Mouse (Mus musculus) lung, postnatal 0 days (tissue): ENCODE data around the gene Cfb. TPM values are rescaled to one million over a fixed set of nuclear protein-coding genes. Genes with fewer than 3 reads are reported as not detected.
"Not testable (repeated sequence)": the region's sequence is repeated elsewhere in the genome, so short reads cannot be mapped to it uniquely, and the experiment has no call there.

ENCODE experiments used
- ATAC-seq: fragments of 200-750 bp; cut with Nextera tagmentation; 2 replicates; pipeline ENCODE4 v1.8.0; 2017; ENCODE audit warnings: moderate library complexity
- DNase-seq: peaks from one replicate; pipeline ENCODE4 v3.0.0-alpha.2; 2016; ENCODE audit warnings: low spot score
- H3K27ac ChIP-seq: fragments of 300-500 bp; sonication (generic); 2 replicates; pipeline ENCODE4 v1.5.1; 2014; ENCODE audit warnings: antibody characterized with exemption, mild to moderate bottlenecking, low read length, mixed read lengths
- H3K27me3 ChIP-seq: fragments of 300-500 bp; sonication (generic); replicated peaks from 2 replicates; pipeline ENCODE4 v1.6.1; 2014; ENCODE audit warnings: low read length, mixed read lengths; ENCODE audit not compliant: insufficient read depth
- H3K36me3 ChIP-seq: fragments of 300-500 bp; sonication (generic); 2 replicates; pipeline ENCODE4 v1.6.1; 2014; ENCODE audit warnings: low read length, mixed read lengths; ENCODE audit not compliant: insufficient read depth
- H3K4me1 ChIP-seq: fragments of 300-500 bp; sonication (generic); 2 replicates; pipeline ENCODE4 v1.6.1; 2014; ENCODE audit warnings: antibody characterized with exemption, low read depth, low read length, mixed read lengths; ENCODE audit not compliant: insufficient read depth
- H3K4me2 ChIP-seq: fragments of 300-500 bp; sonication (generic); replicated peaks from 2 replicates; pipeline ENCODE4 v1.6.1; 2014; ENCODE audit warnings: low read depth, mild to moderate bottlenecking, low read length, moderate library complexity, mixed read lengths
- H3K4me3 ChIP-seq: fragments of 300-500 bp; sonication (generic); 2 replicates; pipeline ENCODE4 v1.5.1; 2014; ENCODE audit warnings: low read depth, low read length
- H3K9ac ChIP-seq: fragments of 300-500 bp; sonication (generic); replicated peaks from 2 replicates; pipeline ENCODE4 v1.6.1; 2014; ENCODE audit warnings: low read depth, mild to moderate bottlenecking
- H3K9me3 ChIP-seq: fragments of 300-500 bp; sonication (generic); 2 replicates; pipeline ENCODE4 v1.6.1; 2016; ENCODE audit warnings: low read length, mixed read lengths
- CTCF ChIP-seq: IDR thresholded peaks from 2 replicates; pipeline ENCODE4 v1.5.1; 2016; ENCODE audit warnings: antibody characterized with exemption, mild to moderate bottlenecking
- EP300 ChIP-seq: IDR thresholded peaks from 2 replicates; pipeline ENCODE4 v1.6.1; 2016; ENCODE audit warnings: antibody characterized with exemption, mild to moderate bottlenecking, control low read depth
- WGBS: fragments of 180-500 bp; shearing (Covaris S2); extraction: QIAGEN DNeasy Blood & Tissue Kit; methylation state at CpG from one replicate; pipeline ENCODE4 v1.1.7; 2014; 5-methylcytosine and 5-hydroxymethylcytosine counted together
- microRNA-seq: library from miRNA; unstranded; fragments of <30 nt; microRNA quantifications from one replicate; pipeline ENCODE4, GENCODE M21; 2016
- polyA plus RNA-seq: library from polyadenylated mRNA; unstranded; fragments of >200 nt; fragmentation: Nextera tagmentation; extraction: Ambion mirVana; gene quantifications from 2 replicates; pipeline ENCODE4 v1.2.1, GENCODE M21; 2015

Gene Cfb
- polyA plus RNA-seq, 1 experiment from 2014 or later = 8.1 TPM

DNA sequence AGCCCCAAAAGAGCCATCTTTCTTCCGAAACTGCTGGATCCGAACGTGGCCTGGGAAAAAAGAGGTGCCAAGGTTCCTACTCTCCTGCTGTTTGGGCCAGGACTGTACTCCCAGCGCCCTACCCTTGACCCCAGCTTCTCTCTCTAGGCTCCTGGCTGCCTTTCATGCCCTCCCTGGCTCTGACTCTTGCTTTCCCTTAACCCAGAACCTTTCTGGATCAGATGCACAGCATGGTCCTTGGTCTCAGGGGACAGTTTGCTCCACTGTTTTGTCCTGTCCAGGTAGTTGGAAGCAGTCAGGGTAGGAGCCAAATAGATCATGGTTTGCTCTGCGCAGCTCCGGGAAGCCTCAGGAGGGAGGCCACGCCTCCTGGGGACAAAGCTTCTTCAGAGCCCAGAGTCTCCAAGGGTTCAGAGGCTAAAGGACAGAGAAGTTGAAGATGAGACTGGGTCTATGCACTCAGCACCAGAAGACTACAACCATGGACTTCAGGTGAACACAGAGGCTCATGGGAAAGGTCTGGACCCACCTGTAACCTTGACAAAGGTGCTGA is 47.4 kb downstream of the Cfb start:
- no peak for TF ChIP-seq EP300
- TF ChIP-seq CTCF = no peak
- H3K27me3 ChIP-seq = no peaks in the 10 kb centered on the region
- ATAC-seq (no peak), DNase-seq (no peak)
- no peaks in the 10 kb centered on the region for H3K4me1 ChIP-seq
- no peaks in the 10 kb centered on the region for H3K36me3 ChIP-seq
- WGBS = 70% methylated on average over 7 of the region's 7 CpGs
- no peak overlapping the region for H3K4me3 ChIP-seq
- no peak overlapping the region for H3K9ac ChIP-seq
- no peaks in the 10 kb centered on the region for H3K9me3 ChIP-seq
- H3K27ac ChIP-seq = no peak overlapping the region
- no peak overlapping the region for H3K4me2 ChIP-seq

DNA sequence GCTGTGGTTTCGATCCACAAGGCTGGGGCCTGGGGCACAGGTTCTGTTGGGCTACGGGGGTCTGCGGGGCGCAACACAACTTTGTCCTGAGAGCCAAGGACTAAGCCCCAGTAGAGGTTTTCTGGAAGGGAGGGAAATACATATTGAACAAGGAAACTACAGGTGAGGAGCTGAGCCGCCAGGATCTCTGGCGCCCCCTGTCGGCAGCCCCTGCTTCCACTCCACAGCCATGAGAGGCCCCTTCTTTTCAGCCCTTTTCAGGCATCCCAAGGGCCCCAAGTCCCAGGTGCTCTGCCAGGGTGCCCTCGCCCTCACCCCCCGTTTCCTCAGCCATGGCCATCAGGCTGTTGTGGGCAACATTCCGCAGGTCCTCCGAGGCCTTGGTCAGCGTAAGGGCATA is 48.6 kb downstream of the Cfb start:
- not testable (repeated sequence) for H3K27me3 ChIP-seq, H3K27ac ChIP-seq, H3K36me3 ChIP-seq, H3K4me3 ChIP-seq, H3K9ac ChIP-seq, ATAC-seq, H3K9me3 ChIP-seq, H3K4me2 ChIP-seq, H3K4me1 ChIP-seq
- TF ChIP-seq CTCF = peak; percentile 69
- 54% methylated on average over 11 of the region's 12 CpGs for WGBS
- DNase-seq = peak; percentile 32

DNA sequence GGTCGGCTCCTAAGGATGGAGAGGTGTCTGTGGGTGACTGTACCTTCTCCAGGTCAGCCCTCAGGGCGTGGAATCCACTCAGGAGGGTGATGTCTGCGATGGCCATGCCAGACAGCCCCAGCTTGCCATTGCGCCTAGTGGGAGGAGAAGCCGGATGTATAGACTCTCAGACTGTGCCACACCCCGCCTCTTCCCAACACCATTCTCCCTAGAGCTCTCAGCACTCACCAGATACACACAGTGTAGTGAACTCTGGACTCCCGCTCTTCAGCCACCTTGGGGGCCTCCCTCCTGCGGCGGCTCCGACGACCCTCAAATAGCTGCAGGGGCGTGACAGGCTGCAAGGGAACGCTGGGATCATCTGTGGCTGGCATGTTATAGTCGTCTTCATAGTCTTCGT is 51.0 kb downstream of the Cfb start:
- ATAC-seq = no peak
- no peak overlapping the region for H3K9ac ChIP-seq

DNA sequence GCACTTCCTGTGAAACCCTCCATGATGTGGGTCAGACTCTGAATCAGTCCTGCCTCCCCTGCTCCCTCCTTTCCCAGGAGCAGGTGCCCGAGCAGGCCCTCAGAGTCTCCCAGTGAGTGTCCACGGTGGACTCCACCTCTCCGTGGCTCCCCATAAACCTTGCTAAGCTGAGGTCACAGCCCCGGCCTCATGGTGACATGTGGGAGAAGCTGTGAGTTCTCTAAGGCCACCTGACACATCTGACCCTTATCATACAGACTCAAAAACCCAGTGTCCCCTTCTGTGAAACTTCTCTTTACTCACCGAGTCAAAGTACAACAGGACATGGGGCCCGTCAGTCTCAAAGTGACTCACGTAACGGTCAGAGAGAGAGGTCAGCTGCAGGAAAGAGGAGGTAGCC is 51.5 kb downstream of the Cfb start:
- H3K27ac ChIP-seq, H3K9me3 ChIP-seq, H3K4me2 ChIP-seq, H3K27me3 ChIP-seq, H3K4me3 ChIP-seq, ATAC-seq, H3K36me3 ChIP-seq, DNase-seq, H3K9ac ChIP-seq, H3K4me1 ChIP-seq: not testable (repeated sequence)
- 75% methylated on average over 7 of the region's 8 CpGs for WGBS

More for the DNA sequence above, 51.0 kb downstream of the Cfb start:
- H3K4me2 ChIP-seq = no peak overlapping the region
- H3K36me3 ChIP-seq = no peaks in the 10 kb centered on the region
- H3K4me1 ChIP-seq = no peaks in the 10 kb centered on the region
- no peaks in the 10 kb centered on the region for H3K9me3 ChIP-seq
- DNase-seq = no peak
- no peak overlapping the region for H3K4me3 ChIP-seq
- H3K27me3 ChIP-seq = no peaks in the 10 kb centered on the region
- 64% methylated on average over 15 of the region's 15 CpGs for WGBS
- TF ChIP-seq CTCF = no peak
- TF ChIP-seq EP300 = no peak
- H3K27ac ChIP-seq = no peak overlapping the region

DNA sequence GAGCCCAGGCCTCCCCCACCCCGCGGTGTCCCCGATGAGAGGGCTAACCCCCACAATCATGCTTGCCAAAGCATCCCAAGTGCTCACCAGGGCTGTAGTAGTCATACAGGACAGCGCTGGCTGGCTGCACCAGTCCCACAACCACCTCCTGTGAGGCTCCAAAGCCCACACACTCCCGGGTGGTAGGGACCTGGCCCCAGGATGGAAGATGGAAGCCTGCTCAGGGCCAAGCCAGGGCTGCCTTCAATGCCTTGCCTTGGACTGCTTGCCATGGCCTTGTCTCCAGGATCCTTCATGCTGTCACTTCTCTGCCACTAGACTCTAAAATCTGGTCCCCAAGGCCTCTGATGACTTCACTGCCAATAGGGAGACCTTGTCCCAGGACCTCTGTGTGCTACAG is 51.9 kb downstream of the Cfb start:
- not testable (repeated sequence) for H3K27ac ChIP-seq, H3K9me3 ChIP-seq, H3K27me3 ChIP-seq, H3K36me3 ChIP-seq, DNase-seq, H3K4me3 ChIP-seq, H3K9ac ChIP-seq, H3K4me2 ChIP-seq, H3K4me1 ChIP-seq, ATAC-seq
- 77% methylated on average over 5 of the region's 5 CpGs for WGBS

DNA sequence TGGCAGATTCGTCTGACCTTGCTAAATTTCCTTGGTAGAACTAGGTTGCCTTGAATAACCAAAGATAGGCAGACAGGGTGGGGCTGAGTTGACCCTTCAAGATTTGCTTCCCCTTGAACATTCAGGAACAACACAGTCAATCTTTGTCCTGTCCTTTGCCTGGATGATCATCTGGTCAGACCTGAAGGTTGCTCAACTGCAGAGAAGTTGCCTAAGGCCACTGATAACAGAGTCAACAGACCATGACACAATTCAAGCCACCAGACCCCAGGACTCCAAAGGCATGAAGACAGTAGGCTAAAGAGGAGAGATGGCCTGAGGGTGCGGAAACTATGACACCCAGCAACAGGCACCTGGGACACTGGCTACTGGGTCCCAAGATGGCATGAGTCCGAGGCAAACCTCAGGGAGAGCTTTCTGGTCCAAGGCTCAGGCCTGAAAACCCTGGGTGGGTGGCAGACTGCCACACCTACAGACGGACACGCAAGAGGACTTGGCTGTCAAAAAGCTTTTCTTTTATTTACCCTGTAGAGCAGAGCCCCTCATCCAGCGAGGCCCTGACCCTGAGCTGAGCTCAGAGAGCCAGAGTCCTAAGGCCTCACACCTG is 53.6 kb downstream of the Cfb start:
- no peak overlapping the region for H3K4me3 ChIP-seq
- no peaks in the 10 kb centered on the region for H3K4me1 ChIP-seq
- no peak for TF ChIP-seq CTCF
- no peak for TF ChIP-seq EP300
- DNase-seq (no peak), ATAC-seq (no peak)
- WGBS = 65% methylated on average over 6 of the region's 6 CpGs
- no peak overlapping the region for H3K9ac ChIP-seq
- H3K4me2 ChIP-seq = no peak overlapping the region
- H3K36me3 ChIP-seq = no peaks in the 10 kb centered on the region
- H3K27me3 ChIP-seq = no peaks in the 10 kb centered on the region
- no peaks in the 10 kb centered on the region for H3K9me3 ChIP-seq
- no peak overlapping the region for H3K27ac ChIP-seq

DNA sequence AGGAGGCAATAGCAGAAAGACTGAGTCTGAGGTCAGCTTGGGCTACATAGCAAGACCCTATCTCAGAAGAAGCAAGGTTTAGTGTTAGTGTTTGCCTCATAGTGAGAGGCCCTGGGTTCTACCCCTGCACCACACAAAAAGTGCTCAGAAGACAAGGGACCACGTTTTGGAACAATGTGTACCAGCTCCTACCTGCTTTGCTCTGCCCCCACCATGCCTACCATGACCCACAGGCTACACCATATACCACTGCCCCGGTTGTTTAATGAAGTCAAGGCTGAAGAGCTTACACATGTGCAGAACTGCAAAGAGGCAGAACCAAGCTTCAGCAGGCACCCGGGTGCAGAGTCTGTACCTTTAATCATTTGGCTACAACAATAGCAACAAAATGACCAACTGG is 55.1 kb downstream of the Cfb start:
- H3K9ac ChIP-seq = no peak overlapping the region
- H3K27ac ChIP-seq = no peak overlapping the region
- WGBS = 58% methylated on average over 3 of the region's 3 CpGs
- H3K27me3 ChIP-seq = no peaks in the 10 kb centered on the region
- TF ChIP-seq CTCF = no peak
- H3K4me2 ChIP-seq = no peak overlapping the region
- DNase-seq = no peak
- no peaks in the 10 kb centered on the region for H3K9me3 ChIP-seq
- no peak overlapping the region for H3K4me3 ChIP-seq
- no peaks in the 10 kb centered on the region for H3K36me3 ChIP-seq
- no peaks in the 10 kb centered on the region for H3K4me1 ChIP-seq
- no peak for ATAC-seq

Small RNA genes lying within 50 kb of the gene (microRNA-seq; reads per million reads assigned to microRNA genes)
- gene Mir6970 (not detected), gene Mir6971 (2.7 reads per million, percentile 5 among the genes with 10 or more reads in this experiment), gene Mir6972 (not detected)

Other genes starting within 250 kb of the Cfb start
- gene Egfl8, start 246.5 kb downstream of the Cfb start, polyA plus RNA-seq = 4.4 and 5.2 TPM in 2 replicates
- gene Ppt2, start 234.0 kb downstream of the Cfb start, polyA plus RNA-seq = 22.4 and 24.9 TPM in 2 replicates
- gene Prrt1, start 233.0 kb downstream of the Cfb start, polyA plus RNA-seq = 0.27 and 0.29 TPM in 2 replicates
- 12.2 and 14.5 TPM in 2 replicates for gene Fkbpl, start 217.8 kb downstream of the Cfb start, polyA plus RNA-seq
- 42.5 and 47.3 TPM in 2 replicates for gene Atf6b, start 215.4 kb downstream of the Cfb start, polyA plus RNA-seq
- 0.85 and 0.99 TPM in 2 replicates for gene Tnxb, start 192.0 kb downstream of the Cfb start, polyA plus RNA-seq
- gene C4b, start 118.6 kb downstream of the Cfb start, polyA plus RNA-seq = 5.1 and 6.5 TPM in 2 replicates
- gene Cyp21a1, start 58.0 kb downstream of the Cfb start, polyA plus RNA-seq = not detected in 2 replicates
- gene Stk19, start 25.6 kb downstream of the Cfb start, polyA plus RNA-seq = 34.7 and 37.3 TPM in 2 replicates
- 39.8 and 40.9 TPM in 2 replicates for gene Dxo, start 25.5 kb downstream of the Cfb start, polyA plus RNA-seq
- 30.6 and 32.1 TPM in 2 replicates for gene Skiv2l, start 12.3 kb downstream of the Cfb start, polyA plus RNA-seq
- gene Nelfe, start 12.1 kb downstream of the Cfb start, polyA plus RNA-seq = 45.0 and 49.0 TPM in 2 replicates
- gene Zbtb12, start 17.0 kb upstream of the Cfb start, polyA plus RNA-seq = 0.89 and 0.99 TPM in 2 replicates
- not detected in 2 replicates for gene Gm20547, start 19.5 kb upstream of the Cfb start, polyA plus RNA-seq
- gene C2, start 35.7 kb upstream of the Cfb start, polyA plus RNA-seq = 11.7 and 13.6 TPM in 2 replicates
- 28.7 and 35.6 TPM in 2 replicates for gene Ehmt2, start 36.0 kb upstream of the Cfb start, polyA plus RNA-seq
- 7.0 and 7.3 TPM in 2 replicates for gene Slc44a4, start 51.9 kb upstream of the Cfb start, polyA plus RNA-seq
- gene Neu1, start 68.7 kb upstream of the Cfb start, polyA plus RNA-seq = 31.9 and 34.2 TPM in 2 replicates
- gene Hspa1b, start 96.7 kb upstream of the Cfb start, polyA plus RNA-seq = 0.35 and 0.50 TPM in 2 replicates
- not detected in 2 replicates for gene Gm20481, start 107.4 kb upstream of the Cfb start, polyA plus RNA-seq
- gene Hspa1a, start 109.6 kb upstream of the Cfb start, polyA plus RNA-seq = 8.2 and 11.9 TPM in 2 replicates
- gene Hspa1l, start 110.2 kb upstream of the Cfb start, polyA plus RNA-seq = 0.70 and 0.79 TPM in 2 replicates
- gene Lsm2, start 119.3 kb upstream of the Cfb start, polyA plus RNA-seq = 47.3 and 55.4 TPM in 2 replicates
- gene Vars, start 138.5 kb upstream of the Cfb start, polyA plus RNA-seq = 24.6 and 24.7 TPM in 2 replicates
- gene Vwa7, start 154.1 kb upstream of the Cfb start, polyA plus RNA-seq = 0.30 and 0.36 TPM in 2 replicates
- gene Sapcd1, start 165.5 kb upstream of the Cfb start, polyA plus RNA-seq = 1.7 TPM in 2 replicates
- gene Msh5, start 184.2 kb upstream of the Cfb start, polyA plus RNA-seq = 1.8 and 2.4 TPM in 2 replicates
- gene Clic1, start 187.4 kb upstream of the Cfb start, polyA plus RNA-seq = 343 and 355 TPM in 2 replicates
- gene Ddah2, start 196.5 kb upstream of the Cfb start, polyA plus RNA-seq = 238 and 247 TPM in 2 replicates
- 3.5 and 4.9 TPM in 2 replicates for gene Ly6g6c, start 202.9 kb upstream of the Cfb start, polyA plus RNA-seq
- gene Mpig6b, start 203.7 kb upstream of the Cfb start, polyA plus RNA-seq = 2.1 and 2.3 TPM in 2 replicates
- gene Ly6g6e, start 214.4 kb upstream of the Cfb start, polyA plus RNA-seq = 2.8 and 3.1 TPM in 2 replicates
- 14.4 and 14.7 TPM in 2 replicates for gene Ly6g6d, start 215.5 kb upstream of the Cfb start, polyA plus RNA-seq
- gene Ly6g6f, start 223.1 kb upstream of the Cfb start, polyA plus RNA-seq = 0.71 and 0.74 TPM in 2 replicates
- gene Abhd16a, start 226.7 kb upstream of the Cfb start, polyA plus RNA-seq = 104 and 111 TPM in 2 replicates
- gene Ly6g5c, start 245.8 kb upstream of the Cfb start, polyA plus RNA-seq = not detected in 2 replicates